Mouse (Mus musculus) heart, adult 10 weeks (tissue): ENCODE measurements around the gene Gm10697. TPM values are rescaled to one million over a fixed set of nuclear protein-coding genes. Genes with fewer than 3 reads are reported as not detected.

ENCODE experiments used
- polyA plus RNA-seq: library from polyadenylated mRNA; stranded (reverse); fragments of 350-450 nt; fragmentation: Illumina TruSeq; extraction: RNeasy Lipid Tissue Mini Kit (QIAGEN cat#74804); gene quantifications from one replicate; pipeline ENCODE4 v1.2.3, GENCODE M21; 2014; ENCODE audit warnings: low read depth, low replicate concordance

The Gm10697 gene
- not detected for polyA plus RNA-seq

DNA sequence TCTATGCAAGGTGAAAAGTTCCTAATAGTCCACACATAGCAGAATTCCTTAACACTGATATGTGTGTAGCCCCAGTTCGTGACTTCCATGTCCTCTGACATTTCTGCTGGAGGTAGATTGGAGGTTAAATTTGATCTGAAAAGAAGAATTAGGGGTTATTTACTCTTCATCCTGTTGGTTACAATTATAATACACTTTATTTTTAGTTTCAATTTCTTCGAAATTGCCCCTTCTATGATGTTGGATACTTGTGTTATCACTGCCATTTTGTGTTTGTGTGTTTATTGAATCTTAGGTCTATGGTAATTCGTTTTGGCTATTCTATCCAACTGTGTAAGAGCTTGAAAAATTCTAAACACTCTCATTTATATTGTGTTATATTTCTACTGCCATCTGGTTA lies at the start of gene Gm10697:
Gm10697 (minus strand) TSS at position 101 of the 400 bp plus-strand sequence.

DNA sequence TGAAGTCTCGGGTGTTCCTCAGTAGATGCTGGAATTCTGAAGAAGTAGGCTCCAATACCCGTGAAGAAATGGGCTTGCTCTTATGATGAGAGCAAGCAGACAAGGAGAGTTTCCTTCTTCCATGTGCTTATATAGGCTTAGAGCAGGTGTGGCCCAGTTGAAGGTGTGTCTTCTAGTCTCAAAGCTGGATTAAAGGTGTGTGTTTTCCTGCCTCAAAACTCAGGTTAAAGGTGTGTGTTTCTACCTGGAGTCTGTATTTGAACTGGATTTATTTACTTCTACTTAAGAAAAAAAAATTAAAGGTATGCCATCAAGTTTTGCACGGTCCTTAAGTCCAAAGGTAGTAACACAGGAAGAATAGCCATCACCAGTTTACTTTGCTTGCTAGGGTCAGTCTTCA lies 17.7 kb downstream of the Gm10697 start, which contains the start of gene Gm9125:
Gm9125 (minus strand) TSS at position 101 of the 400 bp plus-strand sequence.

Other genes starting within 250 kb of the Gm10697 start
- gene Tdpoz3, start 246.6 kb downstream of the Gm10697 start, polyA plus RNA-seq = not detected
- gene Gm9117, start 129.1 kb downstream of the Gm10697 start, polyA plus RNA-seq = not detected
- gene Tdpoz5, start 111.3 kb downstream of the Gm10697 start, polyA plus RNA-seq = not detected
- not detected for gene Gm9125, start 17.8 kb downstream of the Gm10697 start, polyA plus RNA-seq
- not detected for gene Gm10696, start 105.5 kb upstream of the Gm10697 start, polyA plus RNA-seq
- not detected for gene Gm5286, start 124.1 kb upstream of the Gm10697 start, polyA plus RNA-seq
- not detected for gene Gm4778, start 191.4 kb upstream of the Gm10697 start, polyA plus RNA-seq
- 18.3 TPM for gene Them4, start 237.4 kb upstream of the Gm10697 start, polyA plus RNA-seq